Mouse (Mus musculus) neural tube, embryonic 13.5 days (tissue): ENCODE results near the gene Trnp1. TPM values are rescaled to one million over a fixed set of nuclear protein-coding genes. Genes with fewer than 3 reads are reported as not detected.
A peak's percentile ranks its signal among the peaks of the same experiment; 100 is the strongest.

ENCODE experiments used
- ATAC-seq: fragments of 200-750 bp; cut with Nextera tagmentation; 2 replicates; pipeline ENCODE4 v1.8.0; 2017; ENCODE audit warnings: low read depth, mild to moderate bottlenecking, moderate TSS enrichment, moderate library complexity
- H3K27ac ChIP-seq: fragments of 300-500 bp; sonication (generic); replicated peaks from 2 replicates; pipeline ENCODE4 v1.5.1; 2015; ENCODE audit warnings: moderate library complexity, mild to moderate bottlenecking, inconsistent platforms
- H3K27me3 ChIP-seq: fragments of 300-500 bp; sonication (generic); 2 replicates; pipeline ENCODE4 v1.6.1; 2015; ENCODE audit warnings: mild to moderate bottlenecking, inconsistent platforms
- H3K36me3 ChIP-seq: fragments of 300-500 bp; sonication (generic); 2 replicates; pipeline ENCODE4 v1.6.1; 2015; ENCODE audit warnings: mild to moderate bottlenecking, inconsistent platforms
- H3K4me1 ChIP-seq: fragments of 300-500 bp; sonication (generic); replicated peaks from 2 replicates; pipeline ENCODE4 v1.6.1; 2015; ENCODE audit warnings: inconsistent platforms
- H3K4me2 ChIP-seq: fragments of 300-500 bp; sonication (generic); 2 replicates; pipeline ENCODE4 v1.6.1; 2015; ENCODE audit warnings: inconsistent platforms, mild to moderate bottlenecking, moderate library complexity
- H3K4me3 ChIP-seq: fragments of 300-500 bp; sonication (generic); 2 replicates; pipeline ENCODE4 v1.5.1; 2015; ENCODE audit warnings: mild to moderate bottlenecking, inconsistent platforms
- H3K9ac ChIP-seq: fragments of 300-500 bp; sonication (generic); 2 replicates; pipeline ENCODE4 v1.6.1; 2015; ENCODE audit warnings: moderate library complexity, mild to moderate bottlenecking, inconsistent platforms
- H3K9me3 ChIP-seq: fragments of 300-500 bp; sonication (generic); 2 replicates; pipeline ENCODE4 v1.6.1; 2016; ENCODE audit warnings: inconsistent platforms
- WGBS: fragments of 180-500 bp; shearing (Covaris S2); methylation state at CpG from one replicate; pipeline ENCODE4 v1.1.7; 2015; 5-methylcytosine and 5-hydroxymethylcytosine counted together
- polyA plus RNA-seq: library from polyadenylated mRNA; unstranded; fragments of >200 nt; fragmentation: Nextera tagmentation; extraction: Ambion mirVana; gene quantifications from 2 replicates; pipeline ENCODE4 v1.2.1, GENCODE M21; 2015

The Trnp1 gene
- polyA plus RNA-seq, 1 experiment from 2014 or later = 6.7 TPM

- no peak overlapping the region for H3K27ac ChIP-seq
- no peak for ATAC-seq
- WGBS = 75% methylated on average over 2 of the region's 2 CpGs
These were observed 24.5 kb downstream of the Trnp1 start for GRCm38 (mm10) chr4:133473833-133474232.

DNA sequence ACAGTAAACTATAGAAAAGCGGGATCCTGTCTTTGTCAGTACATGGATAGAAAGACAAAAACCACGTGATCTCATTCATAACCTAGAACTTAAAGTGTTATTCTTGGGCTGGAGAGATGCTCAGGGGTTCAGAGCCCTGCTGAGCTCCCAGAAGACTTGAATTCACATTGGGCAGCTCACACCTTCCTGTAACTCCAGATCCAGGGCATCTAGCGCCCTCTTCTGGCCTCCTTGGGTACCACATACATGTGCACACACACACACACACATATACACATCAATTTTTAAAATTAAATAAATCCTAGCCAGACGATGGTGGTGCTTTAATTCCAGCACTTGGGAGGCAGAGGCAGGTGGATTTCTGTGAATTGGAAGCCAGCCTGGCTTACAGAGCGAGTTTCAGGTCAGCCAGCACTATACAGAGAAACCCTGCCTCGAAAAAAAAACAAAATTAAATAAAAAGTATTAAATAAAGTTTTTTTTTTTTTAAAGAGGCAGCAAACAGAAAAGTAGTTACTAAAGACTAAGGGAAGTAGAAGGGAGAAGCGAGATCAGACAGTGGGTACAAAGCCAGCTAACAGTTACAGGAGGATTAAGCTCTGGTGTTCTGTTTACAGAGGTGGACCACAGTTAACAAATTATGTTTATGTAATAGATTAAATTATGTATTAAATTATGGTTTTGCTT lies 27.1 kb downstream of the Trnp1 start:
- Histone ChIP-seq H3K9ac (no peak overlapping the region), H3K9me3 (no peaks in the 10 kb centered on the region), H3K4me1 (peaks cover 18% of the 10 kb centered on the region), H3K4me2 (no peak overlapping the region), H3K27ac (no peak overlapping the region), H3K36me3 (no peaks in the 10 kb centered on the region), H3K27me3 (peaks cover 32% of the 10 kb centered on the region), H3K4me3 (no peak overlapping the region)
- ATAC-seq = no peak
- WGBS = 75% methylated on average over 7 of the region's 7 CpGs

More at GRCm38 (mm10) chr4:133473833-133474232, 24.5 kb downstream of the Trnp1 start:
- H3K9ac ChIP-seq = no peak overlapping the region
- no peak overlapping the region for H3K4me2 ChIP-seq
- H3K4me3 ChIP-seq = no peak overlapping the region
- H3K36me3 ChIP-seq = no peaks in the 10 kb centered on the region
- H3K4me1 ChIP-seq = peaks cover 6% of the 10 kb centered on the region
- no peaks in the 10 kb centered on the region for H3K9me3 ChIP-seq
- peaks cover 48% of the 10 kb centered on the region for H3K27me3 ChIP-seq

GRCm38 (mm10) chr4:133469122-133469521 lies 29.2 kb downstream of the Trnp1 start:
- Histone ChIP-seq H3K36me3 (no peaks in the 10 kb centered on the region), H3K27me3 (peaks cover 21% of the 10 kb centered on the region), H3K4me1 (peaks cover 18% of the 10 kb centered on the region), H3K9ac (no peak overlapping the region), H3K4me3 (no peak overlapping the region), H3K9me3 (no peaks in the 10 kb centered on the region), H3K4me2 (no peak overlapping the region), H3K27ac (no peak overlapping the region)
- 15% methylated on average over 12 of the region's 12 CpGs for WGBS
- ATAC-seq = no peak

GRCm38 (mm10) chr4:133468080-133468479 lies 30.3 kb downstream of the Trnp1 start:
- 0% methylated on average over 25 of the region's 27 CpGs for WGBS
- Histone ChIP-seq H3K27me3 (peaks cover 21% of the 10 kb centered on the region), H3K9me3 (no peaks in the 10 kb centered on the region), H3K4me2 (peak overlapping the region; percentile 64), H3K9ac (peak overlapping the region; percentile 55), H3K4me1 (peaks cover 18% of the 10 kb centered on the region), H3K36me3 (no peaks in the 10 kb centered on the region), H3K27ac (no peak overlapping the region), H3K4me3 (peak overlapping the region; percentile 39)
- peak; percentile 72; the same call in 1 of the 2 replicates for ATAC-seq

DNA sequence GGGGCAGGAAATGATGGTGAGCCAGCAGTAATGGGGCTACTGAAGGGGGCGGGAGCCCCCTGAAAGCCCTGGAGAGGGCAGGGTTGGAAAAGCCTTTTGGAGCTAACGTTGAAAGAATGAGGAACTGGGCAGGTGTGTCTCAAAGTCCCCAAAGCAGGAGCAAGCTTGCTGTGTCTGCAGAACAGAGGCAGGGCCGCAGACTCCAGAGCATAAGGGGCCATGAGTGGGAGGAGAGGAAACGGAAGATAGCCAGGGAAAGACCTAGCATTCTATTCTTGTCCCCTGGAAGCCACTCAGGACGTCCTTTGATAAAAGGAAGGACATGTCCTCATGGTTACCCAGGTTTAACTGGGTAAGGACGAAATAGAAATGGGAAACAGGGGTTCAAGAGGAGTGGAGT lies 35.2 kb downstream of the Trnp1 start:
- Histone ChIP-seq H3K36me3 (no peaks in the 10 kb centered on the region), H3K4me1 (peaks cover 5% of the 10 kb centered on the region), H3K9me3 (no peaks in the 10 kb centered on the region), H3K27me3 (peaks cover 5% of the 10 kb centered on the region), H3K4me3 (no peak overlapping the region), H3K9ac (no peak overlapping the region), H3K27ac (no peak overlapping the region), H3K4me2 (no peak overlapping the region)
- no peak for ATAC-seq
- WGBS = 62% methylated on average over 6 of the region's 6 CpGs

DNA sequence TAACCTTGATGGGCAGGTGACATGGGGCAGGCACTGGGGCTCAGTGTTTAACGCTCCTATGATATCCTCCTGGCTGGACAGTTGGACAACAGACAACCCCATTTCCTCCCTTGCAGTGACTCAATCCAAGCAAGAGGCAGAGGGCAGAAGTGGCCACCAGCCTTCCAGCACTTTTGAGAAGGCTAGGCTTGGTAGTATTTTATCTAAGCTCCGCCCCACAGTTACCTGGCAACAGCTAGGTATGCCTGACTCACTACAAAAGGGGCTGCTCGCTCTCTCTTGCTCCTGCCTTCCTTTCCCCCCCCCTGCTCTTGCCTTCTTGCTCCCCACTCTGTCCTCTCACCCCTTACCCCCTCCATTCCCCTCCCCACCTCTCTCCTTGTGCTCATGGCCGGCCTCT lies 37.0 kb downstream of the Trnp1 start:
- ATAC-seq = no peak
- WGBS = 78% methylated on average over 4 of the region's 4 CpGs
- Histone ChIP-seq H3K4me2 (no peak overlapping the region), H3K4me1 (no peaks in the 10 kb centered on the region), H3K27me3 (no peaks in the 10 kb centered on the region), H3K4me3 (no peak overlapping the region), H3K27ac (no peak overlapping the region), H3K36me3 (no peaks in the 10 kb centered on the region), H3K9me3 (no peaks in the 10 kb centered on the region), H3K9ac (no peak overlapping the region)

DNA sequence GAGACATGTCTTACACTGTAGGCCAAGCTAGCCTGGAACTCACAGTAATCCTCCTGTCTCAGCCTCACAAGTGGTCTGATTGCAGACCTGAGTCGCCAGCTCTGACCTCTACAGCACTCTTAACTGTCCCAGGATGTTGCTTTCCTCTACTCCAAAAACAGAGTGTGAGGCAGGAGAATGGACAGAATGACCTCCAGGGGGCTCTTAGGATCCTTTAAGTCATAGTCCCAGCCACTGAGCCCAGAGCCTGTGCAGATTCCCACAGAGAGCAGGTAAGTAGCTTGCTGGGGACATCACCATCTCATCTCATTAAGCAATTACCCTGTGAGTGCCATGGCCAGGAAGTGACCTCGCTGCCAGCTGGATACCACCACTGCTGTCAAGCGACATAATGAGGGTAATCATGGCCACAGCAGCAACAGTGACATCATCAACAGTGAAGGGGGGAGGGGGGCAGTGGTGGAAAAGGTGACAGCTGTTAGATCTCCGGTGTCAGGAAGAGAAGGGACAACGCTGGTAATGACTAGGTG lies 37.5 kb downstream of the Trnp1 start:
- Histone ChIP-seq H3K9ac (no peak overlapping the region), H3K9me3 (no peaks in the 10 kb centered on the region), H3K4me3 (no peak overlapping the region), H3K4me2 (no peak overlapping the region), H3K27me3 (no peaks in the 10 kb centered on the region), H3K36me3 (no peaks in the 10 kb centered on the region), H3K27ac (no peak overlapping the region), H3K4me1 (no peaks in the 10 kb centered on the region)
- 36% methylated on average over 5 of the region's 5 CpGs for WGBS
- no peak for ATAC-seq

DNA sequence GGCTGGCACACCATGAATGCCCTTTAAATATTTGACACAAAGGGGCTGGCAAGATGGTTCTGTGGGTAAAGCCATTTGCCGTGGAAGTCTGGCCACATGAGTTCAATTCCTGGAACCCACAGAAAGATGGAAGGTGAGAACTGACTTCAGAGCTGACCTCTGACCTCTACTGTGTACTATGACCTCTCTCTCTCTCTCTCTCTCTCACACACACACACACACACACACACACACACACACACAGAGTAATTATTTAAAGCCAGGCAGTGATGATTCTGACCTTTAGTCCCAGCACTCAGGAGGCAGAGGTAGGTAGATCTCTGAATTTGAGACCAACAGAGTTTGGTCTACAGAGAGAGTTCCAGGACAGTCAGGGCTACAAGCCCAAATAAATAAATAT lies 38.3 kb downstream of the Trnp1 start:
- 92% methylated on average over 1 of the region's 1 CpGs for WGBS
- no peak overlapping the region for H3K4me2 ChIP-seq
- H3K4me1 ChIP-seq = no peaks in the 10 kb centered on the region
- H3K9ac ChIP-seq = no peak overlapping the region
- ATAC-seq = no peak
- H3K36me3 ChIP-seq = no peaks in the 10 kb centered on the region
- no peak overlapping the region for H3K27ac ChIP-seq
- no peaks in the 10 kb centered on the region for H3K9me3 ChIP-seq
- H3K27me3 ChIP-seq = no peaks in the 10 kb centered on the region
- no peak overlapping the region for H3K4me3 ChIP-seq

GRCm38 (mm10) chr4:133458044-133458443 lies 40.3 kb downstream of the Trnp1 start:
- no peaks in the 10 kb centered on the region for H3K27me3 ChIP-seq
- no peak for ATAC-seq
- WGBS = 75% methylated on average over 3 of the region's 3 CpGs
- no peak overlapping the region for H3K4me2 ChIP-seq
- no peaks in the 10 kb centered on the region for H3K36me3 ChIP-seq
- no peak overlapping the region for H3K27ac ChIP-seq
- no peak overlapping the region for H3K9ac ChIP-seq
- H3K4me3 ChIP-seq = no peak overlapping the region
- no peaks in the 10 kb centered on the region for H3K9me3 ChIP-seq
- no peaks in the 10 kb centered on the region for H3K4me1 ChIP-seq

DNA sequence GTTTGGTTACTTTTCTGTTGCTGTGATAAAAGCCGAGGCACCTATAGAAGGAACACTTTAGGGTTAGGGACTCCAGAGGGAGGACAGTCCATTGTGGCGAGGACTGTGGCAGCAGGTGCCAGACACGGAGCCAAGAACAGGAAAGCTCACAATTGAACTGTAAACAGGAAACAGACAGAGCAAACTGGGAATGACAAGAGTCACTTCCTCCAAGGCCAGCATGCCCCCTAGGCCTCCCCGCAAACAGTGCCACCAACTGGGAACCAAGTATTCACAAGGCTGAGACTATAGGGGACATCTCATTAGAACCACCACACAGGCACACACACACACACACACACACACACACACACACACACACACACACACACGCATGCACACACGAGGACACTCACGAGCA lies 45.9 kb downstream of the Trnp1 start:
- Histone ChIP-seq H3K27ac (no peak overlapping the region), H3K9ac (no peak overlapping the region), H3K27me3 (no peaks in the 10 kb centered on the region), H3K4me1 (0 out of 2 replicates have a peak, but pooled peaks cover 12% of the 10 kb centered on the region), H3K4me3 (no peak overlapping the region), H3K4me2 (no peak overlapping the region), H3K9me3 (no peaks in the 10 kb centered on the region), H3K36me3 (no peaks in the 10 kb centered on the region)
- 73% methylated on average over 7 of the region's 7 CpGs for WGBS
- ATAC-seq = no peak

GRCm38 (mm10) chr4:133451536-133451935 lies 46.8 kb downstream of the Trnp1 start:
- no peaks in the 10 kb centered on the region for H3K27me3 ChIP-seq
- H3K4me1 ChIP-seq = 0 out of 2 replicates have a peak, but pooled peaks cover 12% of the 10 kb centered on the region
- 14% methylated on average over 10 of the region's 10 CpGs for WGBS
- no peaks in the 10 kb centered on the region for H3K9me3 ChIP-seq
- H3K4me2 ChIP-seq = no peak overlapping the region
- no peak overlapping the region for H3K4me3 ChIP-seq
- H3K27ac ChIP-seq = no peak overlapping the region
- H3K9ac ChIP-seq = no peak overlapping the region
- H3K36me3 ChIP-seq = no peaks in the 10 kb centered on the region
- no peak for ATAC-seq

DNA sequence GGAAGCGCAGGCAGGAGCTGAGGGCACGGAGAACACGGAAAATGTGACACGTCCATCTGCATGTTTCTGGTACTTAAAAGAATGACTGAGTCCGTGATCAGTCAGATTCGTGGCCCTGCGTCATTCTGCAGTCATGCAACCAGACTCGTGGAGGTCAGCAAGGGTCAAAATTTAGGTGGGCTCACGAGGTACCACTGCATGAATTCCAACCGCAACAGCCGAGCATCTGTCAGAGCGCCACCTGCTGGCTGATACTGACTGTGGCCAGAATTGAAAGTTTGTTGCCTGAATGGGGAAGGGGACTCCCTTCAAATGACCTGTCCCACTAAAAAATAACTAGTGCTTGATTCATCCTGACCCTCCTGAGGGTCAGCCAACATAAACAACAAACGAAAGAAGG lies 48.6 kb downstream of the Trnp1 start:
- H3K4me2 ChIP-seq = 0 out of 2 replicates have a peak overlapping the region, but pooled peaks have one; percentile 11
- ATAC-seq = no peak
- 17% methylated on average over 13 of the region's 13 CpGs for WGBS

More for the DNA sequence above, 48.6 kb downstream of the Trnp1 start:
- Histone ChIP-seq H3K9ac (no peak overlapping the region), H3K9me3 (no peaks in the 10 kb centered on the region), H3K36me3 (no peaks in the 10 kb centered on the region), H3K4me1 (0 out of 2 replicates have a peak, but pooled peaks cover 12% of the 10 kb centered on the region), H3K4me3 (no peak overlapping the region), H3K27ac (no peak overlapping the region), H3K27me3 (no peaks in the 10 kb centered on the region)
